Mouse (Mus musculus) stomach, postnatal 0 days (tissue): ENCODE measurements at regions not wholly inside any gene's neighbourhood (a gene's known extent, or its start where the extent isn't known, plus 50 kb on each side); places are given as distances from the start of the nearest gene placed in this dataset.

Source experiments
- CTCF ChIP-seq: IDR thresholded peaks from 2 replicates; pipeline ENCODE4 v1.5.1; 2016; ENCODE audit warnings: antibody characterized with exemption, low read depth, mild to moderate bottlenecking, moderate library complexity
- EP300 ChIP-seq: optimal IDR thresholded peaks from 2 replicates; pipeline ENCODE3; 2016; ENCODE audit warnings: antibody characterized with exemption

GRCm38 (mm10) chr3:34740110-34740509 lies 89.9 kb downstream of the Sox2 start:
- TF ChIP-seq EP300 (no peak), CTCF (no peak)
